Mouse (Mus musculus): ENCODE results near the gene Nifk. TPM values are rescaled to one million over a fixed set of nuclear protein-coding genes. Genes with fewer than 3 reads are reported as not detected.

Gene Nifk
- polyA plus RNA-seq (2014; fragmentation: Nextera tagmentation; extraction: Ambion mirVana), result 70.0 and 75.8 TPM in 2 replicates

GRCm38 (mm10) chr1:118321661-118322201, at the start of gene Nifk:
Nifk (plus strand) TSS chr1:118321839.
- Histone ChIP-seq H3K4me2 (ENCODE audit: low read length) (peak within 1 kb of the TSS; percentile 92), H3K36me3 (ENCODE audit: control insufficient read depth, insufficient read depth, low read length) (peaks cover 22% of the 10 kb centered on the region), H3K27me3 (ENCODE audit: control insufficient read depth, insufficient read depth, low read length) (no peaks in the 10 kb centered on the region), H3K4me3 (replicated peaks; ENCODE audit: low read depth, low read length) (peak within 1 kb of the TSS; percentile 95), H3K27ac (replicated peaks; ENCODE audit: low read depth, low read length) (0 out of 2 replicates have a peak within 1 kb of the TSS, but pooled peaks have one; percentile 20), H3K4me1 (ENCODE audit: control insufficient read depth, insufficient read depth, low read length) (peaks cover 5% of the 10 kb centered on the region; the same call in 1 of the 2 replicates), H3K9ac (replicated peaks; ENCODE audit: low read length) (peak within 1 kb of the TSS; percentile 69), H3K9me3 (ENCODE audit: control insufficient read depth, low read length) (no peaks in the 10 kb centered on the region)
- peak; percentile 99 for DNase-seq
- peak; percentile 92 for ATAC-seq (ENCODE audit: low FRiP score, low TSS enrichment)
- under 1% methylated on average over 37 of the region's 37 CpGs for WGBS

DNA sequence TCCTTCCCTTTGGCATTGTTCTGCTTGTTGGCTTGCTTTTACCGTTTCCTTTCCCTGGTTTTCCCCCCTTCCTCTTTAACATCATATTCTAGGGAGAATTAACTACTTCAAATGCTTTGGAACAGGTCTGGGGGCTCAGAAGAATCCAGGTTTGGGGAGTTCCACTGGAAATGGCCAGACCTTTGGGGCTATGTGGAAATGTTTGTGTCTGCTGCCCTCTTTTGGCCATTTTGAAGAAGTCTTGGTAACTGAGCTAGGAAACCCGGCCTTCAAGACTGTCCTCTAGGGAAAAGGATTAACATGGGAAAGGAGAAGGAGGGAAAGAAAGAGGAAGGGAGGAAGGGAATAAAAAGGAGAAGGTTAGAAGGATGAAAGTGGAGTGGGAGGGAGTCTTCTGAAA, 46.5 kb upstream of the Nifk start:
- Histone ChIP-seq H3K27ac (replicated peaks; ENCODE audit: low read depth, low read length) (no peak overlapping the region), H3K4me3 (replicated peaks; ENCODE audit: low read depth, low read length) (no peak overlapping the region), H3K4me1 (ENCODE audit: control insufficient read depth, insufficient read depth, low read length) (no peaks in the 10 kb centered on the region), H3K4me2 (ENCODE audit: low read length) (no peak overlapping the region), H3K9me3 (ENCODE audit: control insufficient read depth, low read length) (no peaks in the 10 kb centered on the region), H3K27me3 (ENCODE audit: control insufficient read depth, insufficient read depth, low read length) (no peaks in the 10 kb centered on the region), H3K36me3 (ENCODE audit: control insufficient read depth, insufficient read depth, low read length) (no peaks in the 10 kb centered on the region), H3K9ac (replicated peaks; ENCODE audit: low read length) (no peak overlapping the region)
- ATAC-seq (ENCODE audit: low FRiP score, low TSS enrichment), result peak; percentile 63
- WGBS, result 8% methylated on average over 2 of the region's 2 CpGs
- peak; percentile 73 for DNase-seq

DNA sequence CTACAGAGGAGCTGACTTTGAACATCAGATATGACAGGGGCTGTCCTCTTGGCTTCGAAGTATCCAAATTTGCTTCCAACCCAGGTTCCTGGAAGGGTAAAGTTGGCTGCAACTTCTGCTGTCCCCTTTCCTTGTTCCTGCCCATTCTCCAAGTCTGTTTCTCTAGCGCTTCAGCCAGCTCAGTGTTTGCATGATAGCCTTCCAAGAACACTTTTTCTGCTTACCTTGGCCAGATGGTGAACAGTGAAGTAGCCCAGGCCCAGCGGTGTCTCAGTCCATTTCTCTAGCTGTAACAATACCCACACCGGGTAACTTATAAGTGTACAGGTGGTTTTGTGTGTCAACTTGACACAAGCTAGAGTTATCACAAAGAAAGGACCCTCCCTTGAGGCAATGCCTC, 29.3 kb upstream of the Nifk start:
- Histone ChIP-seq H3K4me2 (ENCODE audit: low read length) (no peak overlapping the region), H3K4me1 (ENCODE audit: control insufficient read depth, insufficient read depth, low read length) (no peaks in the 10 kb centered on the region), H3K27me3 (ENCODE audit: control insufficient read depth, insufficient read depth, low read length) (no peaks in the 10 kb centered on the region), H3K9ac (replicated peaks; ENCODE audit: low read length) (no peak overlapping the region), H3K36me3 (ENCODE audit: control insufficient read depth, insufficient read depth, low read length) (peaks cover 30% of the 10 kb centered on the region), H3K27ac (replicated peaks; ENCODE audit: low read depth, low read length) (no peak overlapping the region), H3K9me3 (ENCODE audit: control insufficient read depth, low read length) (no peaks in the 10 kb centered on the region), H3K4me3 (replicated peaks; ENCODE audit: low read depth, low read length) (no peak overlapping the region)
- DNase-seq (no peak), ATAC-seq (ENCODE audit: low FRiP score, low TSS enrichment) (no peak)
- 90% methylated on average over 4 of the region's 4 CpGs for WGBS

DNA sequence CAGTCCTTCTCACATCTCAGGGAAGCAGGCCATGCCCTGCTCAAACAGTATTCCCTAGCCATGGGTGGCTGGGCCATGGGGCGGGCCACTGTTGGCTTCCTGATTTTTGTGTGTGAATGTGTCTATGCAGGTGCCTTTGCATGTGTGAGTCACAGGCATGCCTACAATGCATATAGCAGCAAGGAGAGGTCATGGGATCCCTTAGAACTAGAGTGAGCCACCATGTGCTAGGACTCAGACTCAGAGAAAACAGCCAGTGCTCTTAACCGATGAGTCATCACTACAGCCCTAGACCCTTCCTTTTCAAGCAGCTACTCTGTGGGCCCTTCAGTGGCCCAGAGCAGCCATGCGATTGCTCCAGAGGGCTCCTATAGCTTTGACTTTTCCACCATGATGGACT, 27.4 kb upstream of the Nifk start:
- Histone ChIP-seq H3K9ac (replicated peaks; ENCODE audit: low read length) (no peak overlapping the region), H3K4me3 (replicated peaks; ENCODE audit: low read depth, low read length) (no peak overlapping the region), H3K36me3 (ENCODE audit: control insufficient read depth, insufficient read depth, low read length) (peaks cover 49% of the 10 kb centered on the region), H3K27me3 (ENCODE audit: control insufficient read depth, insufficient read depth, low read length) (no peaks in the 10 kb centered on the region), H3K9me3 (ENCODE audit: control insufficient read depth, low read length) (no peaks in the 10 kb centered on the region), H3K4me1 (ENCODE audit: control insufficient read depth, insufficient read depth, low read length) (no peaks in the 10 kb centered on the region), H3K27ac (replicated peaks; ENCODE audit: low read depth, low read length) (no peak overlapping the region), H3K4me2 (ENCODE audit: low read length) (no peak overlapping the region)
- WGBS, result 96% methylated on average over 3 of the region's 3 CpGs
- ATAC-seq (ENCODE audit: low FRiP score, low TSS enrichment) (no peak), DNase-seq (no peak)

- Histone ChIP-seq H3K9me3 (ENCODE audit: control insufficient read depth, low read length) (no peaks in the 10 kb centered on the region), H3K27ac (replicated peaks; ENCODE audit: low read depth, low read length) (no peak overlapping the region), H3K4me3 (replicated peaks; ENCODE audit: low read depth, low read length) (no peak overlapping the region), H3K36me3 (ENCODE audit: control insufficient read depth, insufficient read depth, low read length) (peaks cover 55% of the 10 kb centered on the region), H3K9ac (replicated peaks; ENCODE audit: low read length) (no peak overlapping the region), H3K4me1 (ENCODE audit: control insufficient read depth, insufficient read depth, low read length) (no peaks in the 10 kb centered on the region), H3K4me2 (ENCODE audit: low read length) (no peak overlapping the region), H3K27me3 (ENCODE audit: control insufficient read depth, insufficient read depth, low read length) (no peaks in the 10 kb centered on the region)
- peak; percentile 15 for DNase-seq
- ATAC-seq (ENCODE audit: low FRiP score, low TSS enrichment), result no peak
- WGBS, result 73% methylated on average over 5 of the region's 5 CpGs
Measured at GRCm38 (mm10) chr1:118294826-118295225, 26.8 kb upstream of the Nifk start.

DNA sequence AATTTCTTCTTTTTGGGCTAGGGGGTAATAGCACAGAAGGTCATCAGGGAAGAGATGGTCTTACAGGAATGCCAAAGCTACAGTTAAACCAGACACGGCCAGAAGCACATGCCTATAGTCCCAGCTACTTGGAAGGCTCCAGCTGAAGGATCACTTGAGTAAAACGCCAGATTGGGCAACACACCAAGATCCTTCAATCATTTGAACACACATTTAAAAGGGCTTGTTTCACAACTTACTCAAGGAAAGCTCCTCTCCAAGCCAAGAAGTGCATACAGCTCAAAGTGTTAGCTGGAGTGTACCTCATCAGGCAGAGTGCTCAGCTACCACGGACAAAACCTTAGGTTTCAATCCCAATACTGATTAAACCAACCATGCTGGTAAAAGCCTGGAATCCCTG, 25.0 kb upstream of the Nifk start:
- no peak for DNase-seq
- Histone ChIP-seq H3K4me1 (ENCODE audit: control insufficient read depth, insufficient read depth, low read length) (no peaks in the 10 kb centered on the region), H3K27me3 (ENCODE audit: control insufficient read depth, insufficient read depth, low read length) (no peaks in the 10 kb centered on the region), H3K36me3 (ENCODE audit: control insufficient read depth, insufficient read depth, low read length) (peaks cover 74% of the 10 kb centered on the region), H3K27ac (replicated peaks; ENCODE audit: low read depth, low read length) (no peak overlapping the region), H3K4me3 (replicated peaks; ENCODE audit: low read depth, low read length) (no peak overlapping the region), H3K9me3 (ENCODE audit: control insufficient read depth, low read length) (no peaks in the 10 kb centered on the region), H3K9ac (replicated peaks; ENCODE audit: low read length) (no peak overlapping the region), H3K4me2 (ENCODE audit: low read length) (no peak overlapping the region)
- 93% methylated on average over 3 of the region's 3 CpGs for WGBS
- no peak for ATAC-seq (ENCODE audit: low FRiP score, low TSS enrichment)

- Histone ChIP-seq H3K4me3 (replicated peaks; ENCODE audit: low read depth, low read length) (no peak overlapping the region), H3K27me3 (ENCODE audit: control insufficient read depth, insufficient read depth, low read length) (no peaks in the 10 kb centered on the region), H3K9me3 (ENCODE audit: control insufficient read depth, low read length) (no peaks in the 10 kb centered on the region), H3K27ac (replicated peaks; ENCODE audit: low read depth, low read length) (no peak overlapping the region), H3K36me3 (ENCODE audit: control insufficient read depth, insufficient read depth, low read length) (peaks cover 84% of the 10 kb centered on the region), H3K4me1 (ENCODE audit: control insufficient read depth, insufficient read depth, low read length) (no peaks in the 10 kb centered on the region), H3K4me2 (ENCODE audit: low read length) (no peak overlapping the region), H3K9ac (replicated peaks; ENCODE audit: low read length) (no peak overlapping the region)
- DNase-seq (no peak), ATAC-seq (ENCODE audit: low FRiP score, low TSS enrichment) (no peak)
- WGBS, result 97% methylated on average over 2 of the region's 2 CpGs
Measured at GRCm38 (mm10) chr1:118297719-118298118, 23.9 kb upstream of the Nifk start.

- H3K4me1 ChIP-seq (ENCODE audit: control insufficient read depth, insufficient read depth, low read length), result 0 out of 2 replicates have a peak, but pooled peaks cover 7% of the 10 kb centered on the region
- H3K9ac ChIP-seq (replicated peaks; ENCODE audit: low read length), result peak overlapping the region; percentile 79
- under 1% methylated on average over 66 of the region's 67 CpGs for WGBS
- ATAC-seq (ENCODE audit: low FRiP score, low TSS enrichment), result peak; percentile 99
- peak overlapping the region; percentile 83 for H3K4me3 ChIP-seq (replicated peaks; ENCODE audit: low read depth, low read length)
- peak; percentile 96 for DNase-seq
- H3K27me3 ChIP-seq (ENCODE audit: control insufficient read depth, insufficient read depth, low read length), result no peaks in the 10 kb centered on the region
- peak overlapping the region; percentile 81 for H3K4me2 ChIP-seq (ENCODE audit: low read length)
- H3K36me3 ChIP-seq (ENCODE audit: control insufficient read depth, insufficient read depth, low read length), result peaks cover 11% of the 10 kb centered on the region
- peak overlapping the region; percentile 91 for H3K27ac ChIP-seq (replicated peaks; ENCODE audit: low read depth, low read length)
- H3K9me3 ChIP-seq (ENCODE audit: control insufficient read depth, low read length), result no peaks in the 10 kb centered on the region
Measured at GRCm38 (mm10) chr1:118310780-118311621, 10.6 kb upstream of the Nifk start.
